Mouse (Mus musculus): ENCODE data around the gene Trappc6a. TPM values are rescaled to one million over a fixed set of nuclear protein-coding genes. Genes with fewer than 3 reads are reported as not detected.

Trappc6a gene
- polyA plus RNA-seq, 2 experiments = 58.0 to 79.8 TPM

DNA sequence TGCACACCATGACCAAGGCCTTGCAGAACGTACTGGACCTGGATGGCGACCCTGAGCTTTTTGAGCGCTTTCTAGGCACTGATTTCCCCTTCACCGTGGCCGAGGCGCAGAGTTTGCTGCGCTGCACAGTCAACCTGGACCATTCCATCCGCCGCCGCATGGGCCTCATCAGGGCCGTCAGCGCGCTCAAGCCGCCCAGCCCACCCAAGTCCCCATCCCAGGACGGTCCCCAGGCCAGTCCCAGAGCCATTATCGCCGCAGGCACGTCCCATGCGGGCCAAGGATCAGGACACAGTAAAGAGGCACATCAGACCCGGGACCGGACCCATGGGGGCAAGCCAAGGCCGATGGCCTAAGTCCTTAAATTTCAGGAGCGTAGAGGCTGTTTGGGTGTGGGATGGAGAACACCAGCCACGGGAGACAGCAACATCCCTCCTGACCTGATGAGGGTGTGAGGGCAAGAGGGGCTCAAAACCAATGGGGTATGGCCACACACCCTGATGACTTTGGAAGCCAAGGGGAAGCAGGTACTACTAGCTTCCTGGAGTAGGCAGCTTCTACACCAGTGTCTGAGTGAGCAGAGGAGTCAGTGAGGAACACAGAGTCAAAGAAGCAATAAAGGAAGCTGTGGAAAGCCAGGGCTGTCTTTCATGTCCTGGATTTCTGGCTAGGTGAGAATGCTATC, 16.4 kb downstream of the Trappc6a start:
- no peak for TF ChIP-seq POLR2A (IDR thresholded peaks at IDR 0.05; ENCODE audit: borderline replicate concordance, extremely low read depth, insufficient read depth, insufficient read length)
- Histone ChIP-seq H3K27me3 (ENCODE audit: control insufficient read depth, insufficient read depth, low read length) (peaks cover 60% of the 10 kb centered on the region), H3K4me2 (replicated peaks; ENCODE audit: low read depth, low read length, severe bottlenecking) (peak overlapping the region; percentile 78), H3K27ac (replicated peaks; ENCODE audit: low read depth, low read length) (no peak overlapping the region), H3K4me1 (ENCODE audit: control insufficient read depth, insufficient read depth, low read length) (peaks cover 16% of the 10 kb centered on the region), H3K9me3 (ENCODE audit: control insufficient read depth, low read length) (no peaks in the 10 kb centered on the region), H3K4me3 (replicated peaks; ENCODE audit: low read length) (peak overlapping the region; percentile 42), H3K36me3 (ENCODE audit: control insufficient read depth, insufficient read depth, low read length) (peaks cover 6% of the 10 kb centered on the region; the same call in 1 of the 2 replicates), H3K9ac (ENCODE audit: low read depth, low read length, severe bottlenecking) (peak overlapping the region; percentile 36; the same call in 1 of the 2 replicates)
- DNase-seq (ENCODE audit: low spot score) (no peak), ATAC-seq (ENCODE audit: low FRiP score, low read depth) (peak; percentile 23; the same call in 1 of the 2 replicates)
- 11% methylated on average over 20 of the region's 24 CpGs for WGBS

- H3K27ac ChIP-seq (replicated peaks; ENCODE audit: low read depth, low read length) = no peak overlapping the region
- no peak overlapping the region for H3K4me2 ChIP-seq (replicated peaks; ENCODE audit: low read depth, low read length, severe bottlenecking)
- no peaks in the 10 kb centered on the region for H3K9me3 ChIP-seq (ENCODE audit: control insufficient read depth, low read length)
- H3K9ac ChIP-seq (ENCODE audit: low read depth, low read length, severe bottlenecking) = no peak overlapping the region
- 67% methylated on average over 2 of the region's 2 CpGs for WGBS
- TF ChIP-seq POLR2A (IDR thresholded peaks at IDR 0.05; ENCODE audit: borderline replicate concordance, extremely low read depth, insufficient read depth, insufficient read length) = no peak
- no peak for ATAC-seq (ENCODE audit: low FRiP score, low read depth)
- peaks cover 16% of the 10 kb centered on the region for H3K4me1 ChIP-seq (ENCODE audit: control insufficient read depth, insufficient read depth, low read length)
- H3K27me3 ChIP-seq (ENCODE audit: control insufficient read depth, insufficient read depth, low read length) = peaks cover 54% of the 10 kb centered on the region
- DNase-seq (ENCODE audit: low spot score) = no peak
- H3K36me3 ChIP-seq (ENCODE audit: control insufficient read depth, insufficient read depth, low read length) = peaks cover 11% of the 10 kb centered on the region
- H3K4me3 ChIP-seq (replicated peaks; ENCODE audit: low read length) = no peak overlapping the region
These were observed 16.9 kb downstream of the Trappc6a start for GRCm38 (mm10) chr7:19525105-19525481.

DNA sequence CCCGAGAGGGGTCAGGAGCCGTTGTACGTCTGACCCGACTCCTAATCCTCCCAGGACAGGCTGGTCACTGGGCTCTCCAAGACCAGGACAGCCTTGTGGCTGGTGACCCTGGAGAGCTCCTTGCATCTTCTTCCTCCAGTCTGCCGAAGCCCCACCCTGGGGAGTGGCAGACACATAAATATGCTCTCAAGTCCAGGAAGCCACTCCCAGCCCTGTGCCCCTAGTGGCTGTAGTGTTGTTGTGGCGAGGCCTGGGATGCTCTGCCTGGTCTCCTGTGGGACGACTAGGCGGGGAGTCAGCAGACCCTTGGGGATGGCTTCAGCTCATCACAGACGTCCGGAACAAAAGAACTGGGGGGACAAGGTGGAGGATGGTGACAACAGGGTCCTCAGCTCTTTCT, 22.9 kb downstream of the Trappc6a start:
- no peaks in the 10 kb centered on the region for H3K27me3 ChIP-seq (ENCODE audit: control insufficient read depth, insufficient read depth, low read length)
- H3K36me3 ChIP-seq (ENCODE audit: control insufficient read depth, insufficient read depth, low read length) = peaks cover 66% of the 10 kb centered on the region
- no peak overlapping the region for H3K9ac ChIP-seq (ENCODE audit: low read depth, low read length, severe bottlenecking)
- ATAC-seq (ENCODE audit: low FRiP score, low read depth) (no peak), DNase-seq (ENCODE audit: low spot score) (no peak)
- no peaks in the 10 kb centered on the region for H3K9me3 ChIP-seq (ENCODE audit: control insufficient read depth, low read length)
- TF ChIP-seq POLR2A (IDR thresholded peaks at IDR 0.05; ENCODE audit: borderline replicate concordance, extremely low read depth, insufficient read depth, insufficient read length) = no peak
- WGBS = 65% methylated on average over 10 of the region's 10 CpGs
- no peak overlapping the region for H3K4me3 ChIP-seq (replicated peaks; ENCODE audit: low read length)
- H3K4me1 ChIP-seq (ENCODE audit: control insufficient read depth, insufficient read depth, low read length) = no peaks in the 10 kb centered on the region
- H3K27ac ChIP-seq (replicated peaks; ENCODE audit: low read depth, low read length) = no peak overlapping the region
- no peak overlapping the region for H3K4me2 ChIP-seq (replicated peaks; ENCODE audit: low read depth, low read length, severe bottlenecking)

DNA sequence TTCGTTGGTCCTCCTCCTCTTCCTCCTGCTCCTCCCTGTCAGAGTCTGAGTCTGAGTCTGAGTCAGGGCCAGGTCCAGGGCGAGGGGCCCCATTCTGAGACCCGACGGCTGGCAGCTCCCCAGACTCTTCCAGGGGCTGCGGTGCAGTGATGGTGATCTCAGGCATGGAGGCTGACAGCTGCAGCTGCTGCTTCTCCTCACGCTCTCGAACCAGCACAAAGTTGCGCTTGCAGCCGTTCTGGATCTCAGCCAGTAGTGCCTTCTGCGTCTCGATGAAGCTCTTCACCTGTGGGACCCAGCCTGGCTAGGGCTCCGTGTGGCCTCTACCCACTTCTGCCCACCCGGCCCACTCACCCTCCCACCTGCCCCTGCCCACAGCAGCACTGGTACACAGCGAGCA, 24.0 kb downstream of the Trappc6a start:
- no peak for ATAC-seq (ENCODE audit: low FRiP score, low read depth)
- WGBS = 90% methylated on average over 14 of the region's 14 CpGs
- H3K4me2 ChIP-seq (replicated peaks; ENCODE audit: low read depth, low read length, severe bottlenecking) = no peak overlapping the region

GRCm38 (mm10) chr7:19534676-19535075, 26.5 kb downstream of the Trappc6a start:
- no peaks in the 10 kb centered on the region for H3K27me3 ChIP-seq (ENCODE audit: control insufficient read depth, insufficient read depth, low read length)
- no peak overlapping the region for H3K9ac ChIP-seq (ENCODE audit: low read depth, low read length, severe bottlenecking)
- WGBS = 93% methylated on average over 10 of the region's 10 CpGs
- H3K27ac ChIP-seq (replicated peaks; ENCODE audit: low read depth, low read length) = no peak overlapping the region
- ATAC-seq (ENCODE audit: low FRiP score, low read depth) (no peak), DNase-seq (ENCODE audit: low spot score) (no peak)
- H3K9me3 ChIP-seq (ENCODE audit: control insufficient read depth, low read length) = no peaks in the 10 kb centered on the region
- H3K36me3 ChIP-seq (ENCODE audit: control insufficient read depth, insufficient read depth, low read length) = peaks cover 59% of the 10 kb centered on the region
- no peaks in the 10 kb centered on the region for H3K4me1 ChIP-seq (ENCODE audit: control insufficient read depth, insufficient read depth, low read length)
- H3K4me2 ChIP-seq (replicated peaks; ENCODE audit: low read depth, low read length, severe bottlenecking) = no peak overlapping the region
- TF ChIP-seq POLR2A (IDR thresholded peaks at IDR 0.05; ENCODE audit: borderline replicate concordance, extremely low read depth, insufficient read depth, insufficient read length) = no peak
- no peak overlapping the region for H3K4me3 ChIP-seq (replicated peaks; ENCODE audit: low read length)

More for the DNA sequence above, 24.0 kb downstream of the Trappc6a start:
- H3K9me3 ChIP-seq (ENCODE audit: control insufficient read depth, low read length) = no peaks in the 10 kb centered on the region
- no peak for TF ChIP-seq POLR2A (IDR thresholded peaks at IDR 0.05; ENCODE audit: borderline replicate concordance, extremely low read depth, insufficient read depth, insufficient read length)
- H3K4me1 ChIP-seq (ENCODE audit: control insufficient read depth, insufficient read depth, low read length) = no peaks in the 10 kb centered on the region
- 0 out of 2 replicates have a peak overlapping the region, but pooled peaks have one; percentile 2 for H3K9ac ChIP-seq (ENCODE audit: low read depth, low read length, severe bottlenecking)
- no peak overlapping the region for H3K4me3 ChIP-seq (replicated peaks; ENCODE audit: low read length)
- peaks cover 66% of the 10 kb centered on the region for H3K36me3 ChIP-seq (ENCODE audit: control insufficient read depth, insufficient read depth, low read length)
- DNase-seq (ENCODE audit: low spot score) = no peak
- no peak overlapping the region for H3K27ac ChIP-seq (replicated peaks; ENCODE audit: low read depth, low read length)
- no peaks in the 10 kb centered on the region for H3K27me3 ChIP-seq (ENCODE audit: control insufficient read depth, insufficient read depth, low read length)

Data from limb, embryonic 14.5 days (tissue).